Mouse (Mus musculus): ENCODE data around the gene Gm5741. TPM values are rescaled to one million over a fixed set of nuclear protein-coding genes. Genes with fewer than 3 reads are reported as not detected.

Gene Gm5741
- polyA plus RNA-seq, 2 experiments from 2014 or later = not detected

- no peak for ATAC-seq
Observed at GRCm38 (mm10) chr8:85073041-85073612, 5.3 kb upstream of the Gm5741 start.

GRCm38 (mm10) chr8:85072364-85072929 lies 4.7 kb upstream of the Gm5741 start:
- no peak for ATAC-seq

- peak; percentile 91 for ATAC-seq
Observed at GRCm38 (mm10) chr8:85071514-85072281, 3.9 kb upstream of the Gm5741 start, which contains the start of gene Dhps. Gene Dhps (plus strand): TSS chr8:85071757.

GRCm38 (mm10) chr8:85071041-85071440 lies 3.3 kb upstream of the Gm5741 start:
- no peak for ATAC-seq

GRCm38 (mm10) chr8:85067155-85067554 lies 627 bp downstream of the Gm5741 start:
- no peak for ATAC-seq

GRCm38 (mm10) chr8:85065213-85065612 lies 2.6 kb downstream of the Gm5741 start:
- ATAC-seq = no peak

GRCm38 (mm10) chr8:85062603-85063002 lies 5.2 kb downstream of the Gm5741 start:
- no peak for ATAC-seq

GRCm38 (mm10) chr8:85059879-85060616 lies 7.7 kb downstream of the Gm5741 start, which contains the start of gene Fbxw9:
Gene Fbxw9 (plus strand): TSS chr8:85060055.
- peak; percentile 99 for ATAC-seq

GRCm38 (mm10) chr8:85057367-85057766 lies 10.4 kb downstream of the Gm5741 start:
- no peak for ATAC-seq

- ATAC-seq = no peak
Observed at GRCm38 (mm10) chr8:85043619-85044018, 24.2 kb downstream of the Gm5741 start.

GRCm38 (mm10) chr8:85037681-85038531 lies 29.9 kb downstream of the Gm5741 start:
- peak; percentile 33 for ATAC-seq

- ATAC-seq = no peak
Observed at GRCm38 (mm10) chr8:85037366-85037680, 30.5 kb downstream of the Gm5741 start.

GRCm38 (mm10) chr8:85036718-85037365 lies 30.9 kb downstream of the Gm5741 start, which contains the start of gene Tnpo2:
Gene Tnpo2 (plus strand): TSS chr8:85036915.
- ATAC-seq = peak; percentile 85

- ATAC-seq = peak; percentile 6
Observed at GRCm38 (mm10) chr8:85036381-85036717, 31.4 kb downstream of the Gm5741 start.

GRCm38 (mm10) chr8:85035728-85036310 lies 32.0 kb downstream of the Gm5741 start:
- no peak for ATAC-seq

GRCm38 (mm10) chr8:85035165-85035727 lies 32.5 kb downstream of the Gm5741 start:
- ATAC-seq = no peak

GRCm38 (mm10) chr8:85034764-85035163 lies 33.0 kb downstream of the Gm5741 start:
- peak; percentile 40 for ATAC-seq

- ATAC-seq = no peak
Observed at GRCm38 (mm10) chr8:85033867-85034266, 33.9 kb downstream of the Gm5741 start.

GRCm38 (mm10) chr8:85032622-85033311 lies 35.0 kb downstream of the Gm5741 start:
- no peak for ATAC-seq

GRCm38 (mm10) chr8:85029271-85029670 lies 38.5 kb downstream of the Gm5741 start:
- ATAC-seq = no peak

Data from activated CD4-positive, CD25-positive, alpha-beta regulatory T cell, adult 4 months (primary cell).